Mouse (Mus musculus) megakaryocyte-erythroid progenitor cell, adult 5-6 weeks (primary cell): Measurements from ENCODE around the gene Rasef. TPM values are rescaled to one million over a fixed set of nuclear protein-coding genes. Genes with fewer than 3 reads are reported as not detected.

Experiments
- total RNA-seq, 2 experiments: library from RNA; stranded (forward) in 1 of 2; stranded (reverse) in 1 of 2; fragments of 200-1000, 215-1000 nt in 1 of 2; fragments of >200 nt in 1 of 2; fragmentation: Nextera tagmentation in 1 of 2; gene quantifications; 2 replicates each; pipeline ENCODE4 v1.2.3; 2014 to 2017

Gene Rasef
- total RNA-seq, 2 experiments from 2014 or later: not detected

Other genes starting within 250 kb of the Rasef start
- not detected in 2 replicates for gene Gm11238, start 183.1 kb downstream of the Rasef start, total RNA-seq (2014; fragmentation: Nextera tagmentation)
- gene Gm11238, start 183.1 kb downstream of the Rasef start, total RNA-seq (2017): not detected in 2 replicates
- gene Gm11237, start 168.0 kb downstream of the Rasef start, total RNA-seq (2014; fragmentation: Nextera tagmentation): not detected in 2 replicates
- not detected in 2 replicates for gene Gm11237, start 168.0 kb downstream of the Rasef start, total RNA-seq (2017)
- not detected in 2 replicates for gene Gm11236, start 152.9 kb downstream of the Rasef start, total RNA-seq (2014; fragmentation: Nextera tagmentation)
- gene Gm11236, start 152.9 kb downstream of the Rasef start, total RNA-seq (2017): not detected in 2 replicates
- gene Gm11239, start 122.6 kb downstream of the Rasef start, total RNA-seq (2014; fragmentation: Nextera tagmentation): not detected in 2 replicates
- not detected in 2 replicates for gene Gm11239, start 122.6 kb downstream of the Rasef start, total RNA-seq (2017)
- not detected in 2 replicates for gene Gm428, start 107.5 kb downstream of the Rasef start, total RNA-seq (2014; fragmentation: Nextera tagmentation)
- gene Gm428, start 107.5 kb downstream of the Rasef start, total RNA-seq (2017): not detected in 2 replicates
- gene Gm11758, start 85.3 kb upstream of the Rasef start, total RNA-seq (2014; fragmentation: Nextera tagmentation): not detected in 2 replicates
- not detected in 2 replicates for gene Gm11758, start 85.3 kb upstream of the Rasef start, total RNA-seq (2017)
- not detected in 2 replicates for gene Gm11757, start 100.1 kb upstream of the Rasef start, total RNA-seq (2014; fragmentation: Nextera tagmentation)
- not detected in 2 replicates for gene Gm11757, start 100.1 kb upstream of the Rasef start, total RNA-seq (2017)
- gene Gm13871, start 115.0 kb upstream of the Rasef start, total RNA-seq (2014; fragmentation: Nextera tagmentation): not detected in 2 replicates
- gene Gm13871, start 115.0 kb upstream of the Rasef start, total RNA-seq (2017): not detected in 2 replicates
- gene Gm11756, start 129.8 kb upstream of the Rasef start, total RNA-seq (2014; fragmentation: Nextera tagmentation): not detected in 2 replicates
- not detected in 2 replicates for gene Gm11756, start 129.8 kb upstream of the Rasef start, total RNA-seq (2017)
- not detected in 2 replicates for gene 2310002L09Rik, start 159.9 kb upstream of the Rasef start, total RNA-seq (2014; fragmentation: Nextera tagmentation)
- not detected in 2 replicates for gene 2310002L09Rik, start 159.9 kb upstream of the Rasef start, total RNA-seq (2017)
- not detected in 2 replicates for gene Frmd3, start 222.4 kb upstream of the Rasef start, total RNA-seq (2014; fragmentation: Nextera tagmentation)
- gene Frmd3, start 222.4 kb upstream of the Rasef start, total RNA-seq (2017): not detected in 2 replicates